Mouse (Mus musculus) retina, adult 2 months (tissue): ENCODE measurements at regions not wholly inside any gene's neighbourhood (a gene's known extent, or its start where the extent isn't known, plus 50 kb on each side); places are given as distances from the start of the nearest gene placed in this dataset.
"Not testable (repeated sequence)": the region's sequence is repeated elsewhere in the genome, so short reads cannot be mapped to it uniquely, and the experiment has no call there.

Experiments used
- DNase-seq: peaks from one replicate; pipeline ENCODE4 v3.0.0-alpha.2; 2012; ENCODE audit warnings: low read depth, low spot score

- DNase-seq, result no peak
Observed at GRCm38 (mm10) chr17:84844950-84845349, 54.4 kb upstream of the Lrpprc start.

- no peak for DNase-seq
Observed at GRCm38 (mm10) chr17:84846141-84846540, 55.6 kb upstream of the Lrpprc start.

DNA sequence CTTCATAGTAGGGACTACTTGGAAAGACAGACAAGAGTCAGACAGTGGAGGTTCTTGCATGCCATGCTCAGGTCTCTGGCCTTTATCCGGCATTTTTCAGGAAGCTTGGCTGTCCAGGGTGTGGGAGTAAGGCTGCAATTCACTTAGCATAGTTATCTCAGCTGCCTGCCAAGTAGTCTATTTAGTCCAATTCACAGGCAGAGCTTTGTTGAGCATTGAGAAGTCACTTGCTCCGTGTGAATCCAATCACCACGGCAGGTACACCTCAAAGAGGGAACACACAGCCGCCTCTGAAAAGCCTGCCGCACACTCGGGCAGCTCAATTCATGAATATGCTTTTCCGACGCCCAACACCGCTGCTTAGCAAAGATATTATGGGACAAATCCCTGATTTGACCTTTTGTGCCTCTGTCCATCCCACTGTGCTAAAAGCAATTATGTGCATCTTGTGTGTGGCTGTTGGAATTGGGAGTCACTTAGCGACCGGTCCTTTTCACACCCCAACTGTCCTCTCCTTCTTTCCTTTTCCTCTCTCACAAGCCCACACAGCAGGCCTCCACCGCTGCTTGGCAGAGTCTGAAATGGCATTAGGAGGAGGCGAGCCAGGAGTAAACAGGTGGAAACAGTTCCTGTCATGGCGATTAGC, 57.9 kb upstream of the Lrpprc start:
- no peak for DNase-seq

DNA sequence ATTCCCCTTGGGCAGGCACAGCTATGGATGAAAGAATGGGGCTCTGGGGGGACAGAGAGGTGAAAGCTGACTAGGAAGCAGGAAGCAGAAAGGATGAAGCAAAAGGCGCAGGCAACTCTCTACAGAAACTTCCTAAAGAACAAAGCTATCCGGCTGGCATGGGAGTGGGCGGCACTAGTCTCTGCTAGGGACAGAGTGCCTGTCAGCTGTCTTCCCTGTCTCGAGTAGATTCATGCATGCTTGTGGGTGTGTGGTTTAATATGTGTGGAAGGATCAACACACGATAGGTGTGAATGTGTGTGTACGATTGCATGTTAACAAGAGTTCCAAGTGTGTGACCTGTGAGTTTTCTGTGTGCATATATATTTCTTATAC, 58.4 kb upstream of the Lrpprc start:
- no peak for DNase-seq

DNA sequence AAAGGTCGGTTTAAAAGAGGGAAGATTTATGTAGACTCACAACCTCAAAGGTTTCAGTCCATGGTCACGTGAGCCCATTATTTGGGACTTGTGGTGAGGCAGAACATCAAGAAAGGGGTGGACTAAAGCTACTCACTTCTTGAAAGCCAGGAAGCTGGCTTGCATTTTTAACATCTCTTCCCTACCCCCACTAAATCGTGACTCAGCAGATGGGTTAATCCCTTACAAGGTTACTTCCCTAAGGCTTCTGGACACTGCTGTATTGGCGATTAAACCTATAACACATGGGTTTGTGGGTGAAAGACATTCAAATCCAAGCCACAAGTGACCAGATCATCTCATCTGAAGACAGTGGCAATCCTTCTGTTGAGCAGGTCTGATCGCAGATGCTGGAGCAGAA, 59.9 kb upstream of the Lrpprc start:
- peak; percentile 50 for DNase-seq

DNA sequence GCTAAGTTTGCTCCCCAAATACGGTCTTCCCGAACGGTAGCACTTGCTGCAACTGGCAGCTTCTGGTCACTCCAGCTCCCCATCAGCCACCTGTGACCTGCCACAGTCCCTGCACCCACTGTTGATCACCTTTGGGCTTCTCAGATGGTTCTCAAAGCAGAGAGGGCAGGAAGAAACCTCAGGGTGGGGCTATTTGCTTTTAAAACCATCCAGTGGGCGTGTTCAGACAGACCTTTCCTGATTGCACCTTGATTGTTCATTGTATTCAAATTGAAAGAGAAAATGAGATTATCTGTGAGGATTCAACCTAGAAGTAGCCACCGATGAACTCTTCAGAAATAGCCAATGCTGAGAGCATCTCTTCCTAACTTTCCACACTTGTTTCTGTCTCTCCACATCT, 60.3 kb upstream of the Lrpprc start:
- no peak for DNase-seq

GRCm38 (mm10) chr17:84856971-84857370, 66.4 kb upstream of the Lrpprc start:
- no peak for DNase-seq

DNA sequence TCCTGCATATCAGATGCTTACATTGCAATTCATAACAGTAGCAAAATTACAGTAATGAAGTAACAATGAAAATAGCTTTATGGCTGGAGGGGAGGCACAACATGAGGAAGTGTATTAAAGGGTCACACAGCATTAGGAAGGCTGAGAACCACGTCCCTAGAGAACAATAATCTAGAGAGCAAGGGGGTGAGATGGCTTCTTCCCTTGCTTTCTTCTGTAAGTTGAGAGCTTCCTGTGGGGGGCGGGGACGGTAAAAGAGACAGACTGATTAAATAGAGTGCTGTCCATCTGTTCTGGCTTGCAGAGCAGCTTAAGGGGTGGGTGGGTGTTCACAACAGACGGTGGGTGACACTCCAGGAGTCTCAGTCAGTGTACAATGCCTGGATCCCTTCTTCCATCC, 68.2 kb upstream of the Lrpprc start:
- DNase-seq, result no peak

GRCm38 (mm10) chr17:84859916-84860315, 69.3 kb upstream of the Lrpprc start:
- no peak for DNase-seq

DNA sequence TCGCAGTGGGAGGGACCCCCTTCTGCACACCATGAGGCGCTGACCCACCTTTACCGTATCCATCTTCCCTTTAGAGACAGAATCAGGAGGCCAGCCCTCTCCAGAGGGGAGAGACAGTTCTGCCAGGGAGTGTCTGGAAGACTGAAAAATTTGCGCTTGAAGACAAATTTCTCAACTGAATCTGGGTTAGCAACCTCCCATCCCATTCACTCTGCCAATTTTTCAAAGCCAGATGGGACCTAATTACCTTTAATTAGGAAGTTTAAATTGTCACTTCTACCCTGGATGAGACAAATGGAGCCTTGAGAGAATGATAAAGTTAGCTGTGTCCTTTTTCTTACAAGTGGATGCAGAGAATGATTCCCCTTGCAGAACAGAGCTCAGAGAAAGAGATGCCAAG, 70.2 kb upstream of the Lrpprc start:
- DNase-seq, result no peak

DNA sequence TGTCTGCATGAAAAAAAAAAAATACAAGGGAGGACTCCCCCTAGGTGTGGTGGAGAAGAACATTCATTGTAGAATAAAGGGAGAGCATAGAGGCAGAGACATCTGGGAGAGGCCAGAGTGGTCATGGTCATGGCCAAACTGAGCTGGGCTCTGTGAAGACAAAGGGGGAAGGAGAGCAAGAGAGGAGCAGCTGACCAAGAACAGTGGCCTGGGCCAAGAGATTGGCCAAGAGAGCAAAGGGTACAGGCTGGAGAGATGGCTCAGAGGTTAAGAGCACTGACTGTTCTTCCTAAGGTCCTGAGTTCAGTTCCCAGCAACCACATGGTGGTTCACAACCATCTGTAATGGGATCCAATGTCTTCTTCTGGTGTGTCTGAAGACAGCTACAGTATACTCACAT, 73.6 kb upstream of the Lrpprc start:
- not testable (repeated sequence) for DNase-seq

GRCm38 (mm10) chr17:84865158-84865557, 74.6 kb upstream of the Lrpprc start:
- DNase-seq, result no peak

GRCm38 (mm10) chr17:84865566-84865965, 75.0 kb upstream of the Lrpprc start:
- no peak for DNase-seq

DNA sequence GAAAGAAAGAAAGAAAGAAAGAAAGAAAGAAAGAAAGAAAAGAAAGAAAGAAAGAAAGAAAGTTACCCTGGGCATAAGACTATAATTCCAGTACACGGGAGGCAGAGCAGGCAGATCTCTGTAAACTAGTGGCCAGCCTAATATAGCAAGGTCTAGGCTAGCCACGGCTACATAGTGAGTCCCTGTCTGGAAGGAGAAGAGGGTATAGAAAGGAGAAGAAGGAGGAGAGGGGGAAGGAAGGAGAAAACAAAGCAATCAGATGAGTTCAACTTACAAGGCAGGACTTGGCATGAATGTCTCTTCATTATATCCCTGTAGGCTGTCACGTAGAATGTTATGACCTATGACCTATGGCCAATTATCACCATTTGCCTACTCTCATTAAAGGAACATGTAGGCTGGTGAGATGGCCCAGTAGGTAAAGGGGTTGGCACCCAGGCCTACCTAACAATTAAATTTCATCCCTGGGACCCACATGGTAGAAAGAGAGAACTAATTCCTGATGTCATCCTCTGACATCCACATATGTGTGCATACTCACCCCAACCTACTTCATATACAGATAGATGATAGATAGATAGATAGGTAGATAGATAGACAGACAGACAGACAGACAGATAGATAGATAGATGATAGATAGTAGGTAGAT, 78.6 kb upstream of the Lrpprc start:
- no peak for DNase-seq

DNA sequence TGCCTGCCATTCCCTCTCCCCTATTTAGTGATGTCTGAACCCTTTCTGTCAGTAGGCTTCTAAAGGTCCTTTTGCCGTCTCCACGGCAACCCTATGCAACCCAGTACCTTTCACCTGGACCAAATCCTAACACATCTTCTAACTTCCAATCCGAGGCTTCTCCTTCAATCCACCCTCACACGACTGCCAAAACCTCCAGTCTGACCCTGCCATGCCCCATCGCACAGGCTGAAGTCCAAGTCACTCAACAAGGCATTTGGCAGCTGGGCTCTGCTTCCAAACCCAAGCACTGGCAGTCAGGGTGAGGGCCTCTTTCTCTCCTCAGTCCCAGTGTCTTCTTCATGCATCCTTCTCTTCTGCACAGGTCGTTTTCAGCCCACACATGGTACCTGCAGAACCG, 83.0 kb upstream of the Lrpprc start:
- no peak for DNase-seq

DNA sequence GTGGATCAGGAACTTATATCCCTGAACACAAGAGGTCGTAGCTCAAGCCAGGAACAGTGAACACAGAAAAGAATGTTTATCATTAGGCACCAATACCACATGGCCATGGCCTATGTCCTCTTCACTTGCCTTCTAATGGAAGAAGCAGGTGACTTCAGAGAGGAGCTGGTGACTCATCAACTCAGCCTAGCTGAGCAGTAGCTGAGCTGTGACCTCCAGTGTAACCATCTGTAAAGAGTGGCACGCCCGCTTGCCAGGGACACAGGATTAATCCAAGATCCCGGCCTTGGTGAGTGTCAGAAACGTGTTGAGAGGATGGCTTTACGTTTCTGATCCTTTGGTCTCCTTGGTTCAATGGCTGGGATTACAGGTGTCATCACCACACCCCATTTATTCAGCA, 82.0 kb upstream of the Ppm1b start:
- no peak for DNase-seq

GRCm38 (mm10) chr17:84875031-84875430, 81.5 kb upstream of the Ppm1b start:
- DNase-seq, result no peak

DNA sequence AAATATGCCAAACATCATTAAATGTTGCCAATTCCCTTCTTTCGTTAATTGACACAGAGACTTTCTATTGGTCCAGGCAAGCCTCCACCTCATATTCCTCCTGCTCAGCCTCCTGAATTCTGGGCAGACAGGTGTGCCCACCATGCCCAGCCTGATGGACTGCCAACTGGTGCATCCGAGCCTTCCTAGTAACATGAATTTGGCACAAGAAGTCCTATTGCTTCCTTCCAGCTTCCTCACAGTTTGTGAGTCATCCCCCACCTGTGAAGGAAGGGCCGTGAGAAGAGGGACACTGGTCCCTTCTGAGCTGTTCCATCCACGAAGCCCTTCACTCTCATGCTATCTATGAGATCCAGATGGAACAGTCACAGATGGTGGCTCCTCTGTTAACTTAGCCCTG, 80.5 kb upstream of the Ppm1b start:
- DNase-seq, result no peak

- DNase-seq, result no peak
Observed at GRCm38 (mm10) chr17:84877176-84877863, 79.2 kb upstream of the Ppm1b start.

DNA sequence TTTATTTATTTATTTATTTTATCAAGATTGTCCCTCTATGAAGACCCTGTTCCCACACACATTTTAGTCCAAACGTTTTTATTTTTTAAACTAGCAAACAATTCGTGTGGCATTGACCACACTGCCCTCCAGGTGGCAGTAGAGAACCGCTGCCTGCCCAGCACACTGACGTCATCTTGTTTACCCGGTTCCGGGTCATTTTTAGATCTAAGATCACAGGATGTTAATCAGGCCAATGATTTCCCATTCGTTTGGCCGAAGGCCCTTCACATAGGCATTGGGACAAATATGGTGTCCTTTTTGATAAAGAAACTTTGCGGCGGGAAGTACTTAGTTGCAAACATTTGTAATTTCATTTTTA, 78.7 kb upstream of the Ppm1b start:
- peak; percentile 69 for DNase-seq

- no peak for DNase-seq
Observed at GRCm38 (mm10) chr17:84878316-84878715, 78.2 kb upstream of the Ppm1b start.

DNA sequence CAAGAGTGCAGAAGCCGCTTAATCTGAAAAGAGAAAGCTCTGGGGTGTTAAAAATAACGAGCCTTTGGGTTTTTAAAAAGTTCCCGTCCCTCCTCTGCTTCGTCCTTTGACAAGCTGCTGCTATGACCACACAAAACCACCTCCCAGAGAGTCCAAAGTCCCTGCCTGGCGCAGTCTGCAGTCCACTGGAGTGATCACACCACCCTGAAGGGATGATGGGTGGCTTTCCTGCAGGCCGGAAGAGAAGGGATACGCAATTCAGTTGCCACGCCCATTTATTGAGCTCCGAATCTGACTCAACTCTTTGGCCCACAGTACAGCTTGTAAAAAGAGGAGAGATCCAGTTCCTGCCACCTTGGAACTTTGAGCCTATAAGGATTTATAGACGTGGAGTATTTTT, 77.4 kb upstream of the Ppm1b start:
- DNase-seq, result no peak

- no peak for DNase-seq
Observed at GRCm38 (mm10) chr17:84880946-84881345, 75.6 kb upstream of the Ppm1b start.
